Mouse (Mus musculus): ENCODE measurements around the gene Myo1h.

DNA sequence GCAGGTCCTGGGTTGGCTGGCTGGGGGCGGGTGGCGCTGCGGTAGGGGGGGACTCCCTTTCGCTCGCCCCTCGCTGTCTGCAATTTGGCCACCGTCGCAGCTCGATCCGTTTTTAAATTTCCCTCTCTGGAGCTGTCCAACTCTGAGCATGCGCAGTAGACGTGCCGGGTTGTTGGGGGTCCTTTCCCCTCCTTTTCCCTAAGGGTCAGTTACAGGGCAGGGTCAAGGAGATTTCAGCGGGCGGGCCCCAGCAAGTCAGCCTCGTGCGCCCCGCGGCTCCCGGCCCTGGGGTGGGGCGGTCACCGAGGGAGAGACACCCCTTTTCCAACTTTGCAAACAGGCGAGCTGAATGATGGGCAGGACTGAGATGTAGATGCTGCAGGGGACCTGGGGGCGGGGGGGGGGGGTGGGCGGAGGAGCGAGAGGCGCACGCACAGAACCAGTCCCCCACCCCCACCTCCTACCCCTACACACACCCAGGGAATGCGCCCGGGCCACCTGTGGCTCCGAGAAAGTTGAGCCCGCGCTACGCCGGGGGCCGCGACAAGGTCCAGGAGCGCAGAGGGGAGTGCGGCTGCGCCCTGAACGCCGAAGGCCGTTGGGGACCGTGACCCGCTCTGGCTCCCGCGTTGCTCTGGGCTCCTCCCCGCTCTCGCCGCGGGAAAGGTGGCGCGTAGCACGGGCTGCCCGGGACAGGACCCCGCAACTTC is 15.1 kb upstream of the Myo1h start, which contains the start of gene Foxn4:
- TF ChIP-seq CTCF (IDR thresholded peaks at IDR 0.05; ENCODE audit: low read depth) (no peak), EP300 (IDR thresholded peaks at IDR 0.05; ENCODE audit: low read depth) (no peak)

Measured in liver, embryonic 14.5 days (tissue).